Mouse (Mus musculus): Measurements from ENCODE around the gene 4930519G04Rik. TPM values are rescaled to one million over a fixed set of nuclear protein-coding genes. Genes with fewer than 3 reads are reported as not detected.
A peak's percentile ranks its signal among the peaks of the same experiment; 100 is the strongest.

4930519G04Rik gene
- polyA plus RNA-seq, 1 experiment from 2014 or later: 0.08 TPM

GRCm38 (mm10) chr5:114808385-114808784 lies 45.1 kb upstream of the 4930519G04Rik start:
- H3K4me1 ChIP-seq (replicated peaks; ENCODE audit: control insufficient read depth, insufficient read depth, low read length): no peaks in the 10 kb centered on the region
- H3K27ac ChIP-seq (ENCODE audit: low read depth): no peak overlapping the region
- no peak for DNase-seq (ENCODE audit: low spot score)
- 80% methylated on average over 8 of the region's 8 CpGs for WGBS
- no peak for ATAC-seq (replicated peaks; ENCODE audit: low FRiP score, low TSS enrichment, low read depth)
- no peak overlapping the region for H3K4me2 ChIP-seq (ENCODE audit: low read length)
- H3K9me3 ChIP-seq (ENCODE audit: control insufficient read depth, low read length): no peaks in the 10 kb centered on the region
- H3K27me3 ChIP-seq (replicated peaks; ENCODE audit: control insufficient read depth, insufficient read depth, low read length): no peaks in the 10 kb centered on the region
- H3K4me3 ChIP-seq (ENCODE audit: low read depth, low read length): no peak overlapping the region
- peaks cover 53% of the 10 kb centered on the region for H3K36me3 ChIP-seq (ENCODE audit: control insufficient read depth, insufficient read depth, low read length)
- no peak overlapping the region for H3K9ac ChIP-seq (ENCODE audit: low read length)

- H3K27ac ChIP-seq (ENCODE audit: low read depth): no peak overlapping the region
- DNase-seq (ENCODE audit: low spot score): no peak
These were observed 44.2 kb upstream of the 4930519G04Rik start for GRCm38 (mm10) chr5:114809181-114809756.

GRCm38 (mm10) chr5:114809826-114810225 lies 43.6 kb upstream of the 4930519G04Rik start:
- DNase-seq (ENCODE audit: low spot score) (no peak), ATAC-seq (replicated peaks; ENCODE audit: low FRiP score, low TSS enrichment, low read depth) (no peak)
- H3K9ac ChIP-seq (ENCODE audit: low read length): no peak overlapping the region
- no peaks in the 10 kb centered on the region for H3K27me3 ChIP-seq (replicated peaks; ENCODE audit: control insufficient read depth, insufficient read depth, low read length)
- 91% methylated on average over 5 of the region's 5 CpGs for WGBS
- H3K9me3 ChIP-seq (ENCODE audit: control insufficient read depth, low read length): no peaks in the 10 kb centered on the region
- no peak overlapping the region for H3K27ac ChIP-seq (ENCODE audit: low read depth)
- H3K4me3 ChIP-seq (ENCODE audit: low read depth, low read length): no peak overlapping the region
- H3K4me1 ChIP-seq (replicated peaks; ENCODE audit: control insufficient read depth, insufficient read depth, low read length): no peaks in the 10 kb centered on the region
- no peak overlapping the region for H3K4me2 ChIP-seq (ENCODE audit: low read length)
- peaks cover 38% of the 10 kb centered on the region for H3K36me3 ChIP-seq (ENCODE audit: control insufficient read depth, insufficient read depth, low read length)

More at GRCm38 (mm10) chr5:114809181-114809756, 44.2 kb upstream of the 4930519G04Rik start:
- no peak for ATAC-seq (replicated peaks; ENCODE audit: low FRiP score, low TSS enrichment, low read depth)
- H3K4me3 ChIP-seq (ENCODE audit: low read depth, low read length): no peak overlapping the region
- no peaks in the 10 kb centered on the region for H3K4me1 ChIP-seq (replicated peaks; ENCODE audit: control insufficient read depth, insufficient read depth, low read length)
- WGBS: 82% methylated on average over 10 of the region's 10 CpGs
- H3K27me3 ChIP-seq (replicated peaks; ENCODE audit: control insufficient read depth, insufficient read depth, low read length): no peaks in the 10 kb centered on the region
- no peaks in the 10 kb centered on the region for H3K9me3 ChIP-seq (ENCODE audit: control insufficient read depth, low read length)
- H3K4me2 ChIP-seq (ENCODE audit: low read length): no peak overlapping the region
- H3K36me3 ChIP-seq (ENCODE audit: control insufficient read depth, insufficient read depth, low read length): peaks cover 44% of the 10 kb centered on the region
- no peak overlapping the region for H3K9ac ChIP-seq (ENCODE audit: low read length)

- 2% methylated on average over 50 of the region's 50 CpGs for WGBS
These were observed 39.8 kb upstream of the 4930519G04Rik start for GRCm38 (mm10) chr5:114813525-114814181.

GRCm38 (mm10) chr5:114816599-114816998 lies 36.9 kb upstream of the 4930519G04Rik start:
- no peak overlapping the region for H3K4me2 ChIP-seq (ENCODE audit: low read length)
- no peak overlapping the region for H3K4me3 ChIP-seq (ENCODE audit: low read depth, low read length)
- no peaks in the 10 kb centered on the region for H3K4me1 ChIP-seq (replicated peaks; ENCODE audit: control insufficient read depth, insufficient read depth, low read length)
- 0 out of 2 replicates have a peak, but pooled peaks cover 2% of the 10 kb centered on the region for H3K9me3 ChIP-seq (ENCODE audit: control insufficient read depth, low read length)
- H3K27me3 ChIP-seq (replicated peaks; ENCODE audit: control insufficient read depth, insufficient read depth, low read length): no peaks in the 10 kb centered on the region
- no peaks in the 10 kb centered on the region; the same call in 1 of the 2 replicates for H3K36me3 ChIP-seq (ENCODE audit: control insufficient read depth, insufficient read depth, low read length)
- H3K27ac ChIP-seq (ENCODE audit: low read depth): no peak overlapping the region
- 55% methylated on average over 6 of the region's 6 CpGs for WGBS
- ATAC-seq (replicated peaks; ENCODE audit: low FRiP score, low TSS enrichment, low read depth) (no peak), DNase-seq (ENCODE audit: low spot score) (no peak)
- H3K9ac ChIP-seq (ENCODE audit: low read length): no peak overlapping the region

More at GRCm38 (mm10) chr5:114813525-114814181, 39.8 kb upstream of the 4930519G04Rik start:
- Histone ChIP-seq H3K4me3 (ENCODE audit: low read depth, low read length) (peak overlapping the region; percentile 86), H3K9me3 (ENCODE audit: control insufficient read depth, low read length) (0 out of 2 replicates have a peak, but pooled peaks cover 2% of the 10 kb centered on the region), H3K4me1 (replicated peaks; ENCODE audit: control insufficient read depth, insufficient read depth, low read length) (no peaks in the 10 kb centered on the region), H3K4me2 (ENCODE audit: low read length) (peak overlapping the region; percentile 54), H3K27me3 (replicated peaks; ENCODE audit: control insufficient read depth, insufficient read depth, low read length) (no peaks in the 10 kb centered on the region), H3K9ac (ENCODE audit: low read length) (peak overlapping the region; percentile 78), H3K27ac (ENCODE audit: low read depth) (peak overlapping the region; percentile 82), H3K36me3 (ENCODE audit: control insufficient read depth, insufficient read depth, low read length) (peaks cover 16% of the 10 kb centered on the region)
- DNase-seq (ENCODE audit: low spot score) (peak; percentile 95), ATAC-seq (replicated peaks; ENCODE audit: low FRiP score, low TSS enrichment, low read depth) (peak; percentile 94)

- ATAC-seq (replicated peaks; ENCODE audit: low FRiP score, low TSS enrichment, low read depth) (no peak), DNase-seq (ENCODE audit: low spot score) (no peak)
- H3K4me3 ChIP-seq (ENCODE audit: low read depth, low read length): no peak overlapping the region
- no peaks in the 10 kb centered on the region for H3K4me1 ChIP-seq (replicated peaks; ENCODE audit: control insufficient read depth, insufficient read depth, low read length)
- no peak overlapping the region for H3K27ac ChIP-seq (ENCODE audit: low read depth)
- H3K9me3 ChIP-seq (ENCODE audit: control insufficient read depth, low read length): 0 out of 2 replicates have a peak, but pooled peaks cover 2% of the 10 kb centered on the region
- H3K4me2 ChIP-seq (ENCODE audit: low read length): no peak overlapping the region
- H3K27me3 ChIP-seq (replicated peaks; ENCODE audit: control insufficient read depth, insufficient read depth, low read length): no peaks in the 10 kb centered on the region
- no peaks in the 10 kb centered on the region; the same call in 1 of the 2 replicates for H3K36me3 ChIP-seq (ENCODE audit: control insufficient read depth, insufficient read depth, low read length)
- 77% methylated on average over 10 of the region's 11 CpGs for WGBS
- no peak overlapping the region for H3K9ac ChIP-seq (ENCODE audit: low read length)
These were observed 35.3 kb upstream of the 4930519G04Rik start for GRCm38 (mm10) chr5:114818124-114818523.

GRCm38 (mm10) chr5:114822796-114823688 lies 30.4 kb upstream of the 4930519G04Rik start, which contains the start of gene 1500011B03Rik:
TSS of gene 1500011B03Rik (minus strand) at chr5:114823468.
- WGBS: 7% methylated on average over 53 of the region's 53 CpGs

GRCm38 (mm10) chr5:114824197-114824596 lies 29.3 kb upstream of the 4930519G04Rik start:
- Histone ChIP-seq H3K4me2 (ENCODE audit: low read length) (no peak overlapping the region), H3K36me3 (ENCODE audit: control insufficient read depth, insufficient read depth, low read length) (no peaks in the 10 kb centered on the region; the same call in 1 of the 2 replicates), H3K9me3 (ENCODE audit: control insufficient read depth, low read length) (no peaks in the 10 kb centered on the region)

More at GRCm38 (mm10) chr5:114822796-114823688, 30.4 kb upstream of the 4930519G04Rik start, which contains the start of gene 1500011B03Rik:
- peak within 1 kb of the TSS; percentile 64 for H3K4me3 ChIP-seq (ENCODE audit: low read depth, low read length)
- H3K36me3 ChIP-seq (ENCODE audit: control insufficient read depth, insufficient read depth, low read length): no peaks in the 10 kb centered on the region; the same call in 1 of the 2 replicates
- H3K27me3 ChIP-seq (replicated peaks; ENCODE audit: control insufficient read depth, insufficient read depth, low read length): no peaks in the 10 kb centered on the region
- ATAC-seq (replicated peaks; ENCODE audit: low FRiP score, low TSS enrichment, low read depth) (peak; percentile 81), DNase-seq (ENCODE audit: low spot score) (peak; percentile 91)
- H3K27ac ChIP-seq (ENCODE audit: low read depth): no peak within 1 kb of the TSS
- H3K4me1 ChIP-seq (replicated peaks; ENCODE audit: control insufficient read depth, insufficient read depth, low read length): no peaks in the 10 kb centered on the region
- peak within 1 kb of the TSS; percentile 64 for H3K9ac ChIP-seq (ENCODE audit: low read length)
- no peaks in the 10 kb centered on the region for H3K9me3 ChIP-seq (ENCODE audit: control insufficient read depth, low read length)
- peak within 1 kb of the TSS; percentile 51 for H3K4me2 ChIP-seq (ENCODE audit: low read length)

More at GRCm38 (mm10) chr5:114824197-114824596, 29.3 kb upstream of the 4930519G04Rik start:
- H3K27me3 ChIP-seq (replicated peaks; ENCODE audit: control insufficient read depth, insufficient read depth, low read length): no peaks in the 10 kb centered on the region
- H3K9ac ChIP-seq (ENCODE audit: low read length): no peak overlapping the region
- H3K27ac ChIP-seq (ENCODE audit: low read depth): no peak overlapping the region
- H3K4me1 ChIP-seq (replicated peaks; ENCODE audit: control insufficient read depth, insufficient read depth, low read length): no peaks in the 10 kb centered on the region
- ATAC-seq (replicated peaks; ENCODE audit: low FRiP score, low TSS enrichment, low read depth) (no peak), DNase-seq (ENCODE audit: low spot score) (peak; percentile 80)
- H3K4me3 ChIP-seq (ENCODE audit: low read depth, low read length): no peak overlapping the region
- WGBS: 21% methylated on average over 9 of the region's 9 CpGs
